Mouse (Mus musculus) embryonic facial prominence, embryonic 11.5 days (tissue): Measurements from ENCODE around the gene Cmtm4. TPM values are rescaled to one million over a fixed set of nuclear protein-coding genes. Genes with fewer than 3 reads are reported as not detected.

Experiments used
- ATAC-seq: fragments of 200-750 bp; cut with Nextera tagmentation; replicated peaks from 2 replicates; pipeline ENCODE4 v1.8.0; 2017; ENCODE audit warnings: low read depth; ENCODE audit not compliant: insufficient number of reproducible peaks, low FRiP score, low TSS enrichment
- DNase-seq: peaks from one replicate; pipeline ENCODE4 v3.0.0-alpha.2; 2015; ENCODE audit warnings: low spot score
- H3K27ac ChIP-seq: fragments of 300-500 bp; sonication (generic); replicated peaks from 2 replicates; pipeline ENCODE4 v1.5.1; 2014; ENCODE audit warnings: mild to moderate bottlenecking, low read depth, low read length, control low read depth
- H3K27me3 ChIP-seq: fragments of 300-500 bp; sonication (generic); 2 replicates; pipeline ENCODE4 v1.6.1; 2014; ENCODE audit warnings: mild to moderate bottlenecking, low read length, moderate library complexity, mixed read lengths; ENCODE audit not compliant: control insufficient read depth, insufficient read depth
- H3K36me3 ChIP-seq: fragments of 300-500 bp; sonication (generic); replicated peaks from 2 replicates; pipeline ENCODE4 v1.6.1; 2014; ENCODE audit warnings: low read depth, mild to moderate bottlenecking, low read length, moderate library complexity, mixed read lengths; ENCODE audit not compliant: control insufficient read depth, insufficient read depth
- H3K4me1 ChIP-seq: fragments of 300-500 bp; sonication (generic); 2 replicates; pipeline ENCODE4 v1.6.1; 2014; ENCODE audit warnings: low read length, mixed read lengths; ENCODE audit not compliant: control insufficient read depth, insufficient read depth
- H3K4me2 ChIP-seq: fragments of 300-500 bp; sonication (generic); 2 replicates; pipeline ENCODE4 v1.6.1; 2014; ENCODE audit warnings: low read depth, mild to moderate bottlenecking, control low read depth, low read length, moderate library complexity
- H3K4me3 ChIP-seq: fragments of 300-500 bp; sonication (generic); 2 replicates; pipeline ENCODE4 v1.5.1; 2014; ENCODE audit warnings: low read depth, low read length, control low read depth
- H3K9ac ChIP-seq: fragments of 300-500 bp; sonication (generic); replicated peaks from 2 replicates; pipeline ENCODE4 v1.6.1; 2014; ENCODE audit warnings: mild to moderate bottlenecking, control low read depth, low read length
- H3K9me3 ChIP-seq: fragments of 300-500 bp; sonication (generic); replicated peaks from 2 replicates; pipeline ENCODE4 v1.6.1; 2016; ENCODE audit warnings: mild to moderate bottlenecking, low read length, inconsistent platforms, mixed read lengths; ENCODE audit not compliant: control insufficient read depth
- WGBS: fragments of 180-500 bp; shearing (Covaris S2); extraction: QIAGEN DNeasy Blood & Tissue Kit; methylation state at CpG from one replicate; pipeline ENCODE4 v1.1.7; 2014; 5-methylcytosine and 5-hydroxymethylcytosine counted together
- polyA plus RNA-seq: library from polyadenylated mRNA; unstranded; fragments of >200 nt; fragmentation: Nextera tagmentation; extraction: Ambion mirVana; gene quantifications from 2 replicates; pipeline ENCODE4 v1.2.1, GENCODE M21; 2014

Gene Cmtm4
- polyA plus RNA-seq, 1 experiment from 2014 or later = 3.8 TPM

DNA sequence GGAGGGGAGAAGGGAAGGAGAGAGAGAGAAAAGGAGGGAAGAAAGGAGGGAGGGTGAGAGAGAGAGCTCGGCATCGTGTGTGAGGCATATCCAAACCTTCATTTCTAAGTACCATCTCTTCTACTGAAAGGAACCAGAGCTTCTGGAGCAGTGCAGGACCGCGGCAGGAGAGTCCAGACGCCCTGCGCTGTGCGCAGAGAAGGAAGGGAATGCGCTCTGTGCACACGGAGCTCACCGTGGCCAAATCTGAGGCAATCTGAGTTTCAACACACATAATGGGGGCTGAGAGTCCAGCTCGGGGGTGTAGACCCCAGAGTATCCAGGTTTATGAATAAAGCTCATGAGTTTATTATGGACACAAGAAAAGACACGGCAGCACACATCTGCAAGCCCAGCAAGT lies 26.0 kb downstream of the Cmtm4 start:
- no peak overlapping the region for H3K27ac ChIP-seq
- DNase-seq (no peak), ATAC-seq (no peak)
- H3K4me2 ChIP-seq = no peak overlapping the region
- H3K9ac ChIP-seq = no peak overlapping the region
- H3K4me3 ChIP-seq = no peak overlapping the region
- H3K9me3 ChIP-seq = no peaks in the 10 kb centered on the region
- no peaks in the 10 kb centered on the region for H3K27me3 ChIP-seq
- WGBS = 80% methylated on average over 12 of the region's 12 CpGs
- H3K36me3 ChIP-seq = no peaks in the 10 kb centered on the region
- H3K4me1 ChIP-seq = no peaks in the 10 kb centered on the region

DNA sequence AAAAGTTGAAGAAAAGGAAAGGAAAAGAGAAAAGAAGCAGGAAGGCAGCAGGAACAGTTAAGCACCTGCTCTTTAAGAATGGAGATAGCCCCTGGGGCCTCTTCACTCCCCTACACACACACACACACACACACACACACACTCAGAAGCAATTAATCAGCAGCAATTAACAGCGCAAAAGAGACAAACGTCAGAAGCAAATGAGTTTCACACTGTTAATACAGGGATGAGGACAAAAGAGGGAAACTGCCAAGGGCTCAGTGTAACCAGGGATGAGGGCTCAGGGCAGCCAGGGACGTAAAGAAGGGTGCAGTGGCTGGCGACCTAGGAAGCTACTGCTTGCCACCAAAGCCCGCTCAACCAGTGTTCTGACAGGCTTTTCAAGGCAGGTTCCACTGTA lies 28.2 kb downstream of the Cmtm4 start:
- no peak overlapping the region for H3K4me2 ChIP-seq
- H3K27ac ChIP-seq = no peak overlapping the region
- DNase-seq (no peak), ATAC-seq (no peak)
- H3K9me3 ChIP-seq = no peaks in the 10 kb centered on the region
- H3K27me3 ChIP-seq = no peaks in the 10 kb centered on the region
- H3K4me3 ChIP-seq = no peak overlapping the region
- no peak overlapping the region for H3K9ac ChIP-seq
- no peaks in the 10 kb centered on the region for H3K4me1 ChIP-seq
- no peaks in the 10 kb centered on the region for H3K36me3 ChIP-seq
- WGBS = 52% methylated on average over 5 of the region's 5 CpGs

GRCm38 (mm10) chr8:104365695-104366094 lies 29.9 kb downstream of the Cmtm4 start:
- Histone ChIP-seq H3K4me2 (no peak overlapping the region), H3K36me3 (no peaks in the 10 kb centered on the region), H3K27ac (no peak overlapping the region), H3K27me3 (no peaks in the 10 kb centered on the region), H3K4me1 (no peaks in the 10 kb centered on the region), H3K9me3 (no peaks in the 10 kb centered on the region), H3K9ac (no peak overlapping the region), H3K4me3 (no peak overlapping the region)
- 86% methylated on average over 9 of the region's 9 CpGs for WGBS
- DNase-seq = no peak
- no peak for ATAC-seq

DNA sequence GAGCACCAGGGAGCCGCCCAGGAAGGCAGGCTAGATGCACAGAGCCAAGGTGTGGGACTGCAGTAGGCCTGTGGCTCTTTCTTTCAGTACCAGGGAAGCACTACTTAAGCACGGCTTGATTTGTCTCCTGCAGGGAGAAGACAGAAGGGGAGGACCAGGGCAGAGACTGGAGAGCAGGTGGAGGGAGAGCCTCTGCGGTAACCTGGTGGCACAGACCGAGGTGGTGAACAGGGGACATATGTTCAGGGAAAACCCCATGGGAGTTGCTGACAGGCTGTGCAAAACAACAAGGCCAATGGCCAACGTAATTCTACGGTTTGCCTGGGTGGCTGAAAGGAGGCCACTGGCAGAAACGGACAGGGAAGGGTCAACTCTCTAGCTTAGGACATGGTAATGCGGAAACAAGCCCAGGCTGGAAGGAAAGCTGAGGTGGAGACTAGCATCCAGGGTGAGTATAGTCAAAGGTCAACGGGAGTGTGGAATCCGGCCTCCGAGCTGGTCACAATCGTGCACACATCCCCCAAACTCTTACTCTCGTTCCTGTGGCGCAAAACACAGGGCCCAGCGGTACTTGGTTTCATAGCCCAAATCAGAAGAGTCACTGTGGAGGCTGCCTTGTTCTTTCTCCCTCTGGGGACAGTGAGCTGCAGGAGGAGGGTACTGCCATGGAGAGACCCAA lies 35.7 kb downstream of the Cmtm4 start:
- Histone ChIP-seq H3K27ac (no peak overlapping the region), H3K9me3 (no peaks in the 10 kb centered on the region), H3K36me3 (no peaks in the 10 kb centered on the region; the same call in 1 of the 2 replicates), H3K9ac (no peak overlapping the region), H3K4me3 (no peak overlapping the region), H3K27me3 (no peaks in the 10 kb centered on the region), H3K4me2 (no peak overlapping the region), H3K4me1 (no peaks in the 10 kb centered on the region)
- DNase-seq = no peak
- ATAC-seq = no peak
- 68% methylated on average over 15 of the region's 15 CpGs for WGBS

GRCm38 (mm10) chr8:104358637-104359036 lies 37.0 kb downstream of the Cmtm4 start:
- no peak for ATAC-seq
- Histone ChIP-seq H3K4me3 (no peak overlapping the region), H3K9me3 (no peaks in the 10 kb centered on the region), H3K4me1 (no peaks in the 10 kb centered on the region), H3K27me3 (no peaks in the 10 kb centered on the region), H3K36me3 (no peaks in the 10 kb centered on the region; the same call in 1 of the 2 replicates), H3K27ac (no peak overlapping the region), H3K9ac (no peak overlapping the region), H3K4me2 (no peak overlapping the region)
- 88% methylated on average over 3 of the region's 3 CpGs for WGBS
- no peak for DNase-seq

GRCm38 (mm10) chr8:104354504-104354903 lies 41.1 kb downstream of the Cmtm4 start:
- no peaks in the 10 kb centered on the region for H3K27me3 ChIP-seq
- no peak for DNase-seq
- no peak overlapping the region for H3K4me3 ChIP-seq
- H3K4me2 ChIP-seq = no peak overlapping the region
- no peak overlapping the region for H3K9ac ChIP-seq
- H3K36me3 ChIP-seq = no peaks in the 10 kb centered on the region; the same call in 1 of the 2 replicates
- WGBS = 87% methylated on average over 10 of the region's 10 CpGs
- H3K9me3 ChIP-seq = no peaks in the 10 kb centered on the region
- no peaks in the 10 kb centered on the region for H3K4me1 ChIP-seq
- H3K27ac ChIP-seq = no peak overlapping the region
- ATAC-seq = no peak; the same call in 1 of the 2 replicates

GRCm38 (mm10) chr8:104353186-104353585 lies 42.4 kb downstream of the Cmtm4 start:
- no peaks in the 10 kb centered on the region for H3K9me3 ChIP-seq
- H3K36me3 ChIP-seq = no peaks in the 10 kb centered on the region; the same call in 1 of the 2 replicates
- 58% methylated on average over 5 of the region's 5 CpGs for WGBS
- H3K4me1 ChIP-seq = no peaks in the 10 kb centered on the region
- H3K9ac ChIP-seq = no peak overlapping the region
- no peak overlapping the region; the same call in 1 of the 2 replicates for H3K4me2 ChIP-seq
- no peak for DNase-seq
- H3K4me3 ChIP-seq = no peak overlapping the region
- no peak overlapping the region for H3K27ac ChIP-seq
- no peaks in the 10 kb centered on the region for H3K27me3 ChIP-seq
- ATAC-seq = 0 out of 2 replicates have a peak, but pooled peaks have one; percentile 29

GRCm38 (mm10) chr8:104350047-104350446 lies 45.6 kb downstream of the Cmtm4 start:
- WGBS = 60% methylated on average over 13 of the region's 13 CpGs
- no peak overlapping the region for H3K9ac ChIP-seq
- no peaks in the 10 kb centered on the region for H3K27me3 ChIP-seq
- no peaks in the 10 kb centered on the region for H3K4me1 ChIP-seq
- ATAC-seq (no peak), DNase-seq (no peak)
- H3K4me2 ChIP-seq = no peak overlapping the region
- H3K36me3 ChIP-seq = peaks cover 3% of the 10 kb centered on the region; the same call in 1 of the 2 replicates
- no peak overlapping the region for H3K27ac ChIP-seq
- H3K9me3 ChIP-seq = no peaks in the 10 kb centered on the region
- no peak overlapping the region for H3K4me3 ChIP-seq
